Mouse (Mus musculus) myocyte (in vitro differentiated cells): ENCODE results near the gene Adap1.

Experiments
- POLR2A ChIP-seq: IDR thresholded peaks from one replicate; pipeline ENCODE4 v1.6.1; 2011; ENCODE audit warnings: low read depth, mild to moderate bottlenecking, control low read depth, moderate library complexity; ENCODE audit not compliant: insufficient read length
- TCF3 ChIP-seq: IDR thresholded peaks from one replicate; pipeline ENCODE4 v1.6.1; 2011; ENCODE audit warnings: low read depth, control low read depth; ENCODE audit not compliant: insufficient read length

- TF ChIP-seq POLR2A (no peak), TCF3 (no peak)
Measured at GRCm38 (mm10) chr5:139324691-139325394, 579 bp downstream of the Adap1 start.
